ENCODE assay signal across 21 mouse cellular contexts in genomic region chr1:66196716-66197115, GRCm38 (mm10). TPM values are rescaled to one million over a fixed set of nuclear protein-coding genes. Genes with fewer than 3 reads are reported as not detected.
DNase-seq lines count a peak whose midpoint lies in the region; TF ChIP-seq lines count a peak whose summit lies in the region.
"Had no signal": no experiment of that assay in that cellular context is flagged by ENCODE, and none has a peak within 500 bp of the region (broad histone marks: within the 10 kb centered on the region; RNA-seq: fewer than 3 reads in every experiment).

No protein-coding gene starts in this region.

- no peak for TF ChIP-seq EP300 in CH12.LX (IDR thresholded peaks at IDR 0.05; ENCODE audit: low read length)
- no peak for TF ChIP-seq EP300 in heart, adult 2 months (IDR thresholded peaks at IDR 0.05; ENCODE audit: insufficient read depth, low read depth, low read length)

- no peak for TF ChIP-seq CTCF in CH12.LX (conservative IDR thresholded peaks at IDR 0.05 in 1 of 2, IDR thresholded peaks at IDR 0.05 in 1 of 2; ENCODE audit: low read depth in 2 of 2, low read length in 2 of 2)
- no peak for TF ChIP-seq CTCF in heart, adult 2 months (IDR thresholded peaks at IDR 0.05)

- intact Hi-C loops in left cerebral cortex, postnatal 14 days (cut with DNase I), result no loop called here
- intact Hi-C loops in left cerebral cortex, postnatal 4 days (cut with DNase I), result no loop called here
- intact Hi-C loops in heart, adult 2 months (cut with DNase I), result no loop called here

- no peak overlapping the region for H3K4me3 ChIP-seq in CH12.LX (replicated peaks in 1 of 3; ENCODE audit: low read depth in 2 of 3, low read length in 2 of 3, poor library complexity in 1 of 3)
- no peak overlapping the region for H3K4me3 ChIP-seq in heart, adult 2 months
- H3K4me3 ChIP-seq: forebrain, embryonic 10.5 days; forebrain, embryonic 13.5 days; heart, embryonic 10.5 days; heart, embryonic 13.5 days; hindbrain, embryonic 12.5 days; hindbrain, embryonic 15.5 days had no signal

- H3K27ac ChIP-seq in CH12.LX (ENCODE audit: insufficient read depth, low read depth), result no peak overlapping the region
- H3K27ac ChIP-seq in heart, adult 2 months, result no peak overlapping the region
- H3K27ac ChIP-seq: forebrain, embryonic 10.5 days; forebrain, embryonic 13.5 days; heart, embryonic 10.5 days; heart, embryonic 13.5 days; hindbrain, embryonic 12.5 days; hindbrain, embryonic 15.5 days had no signal

- peaks cover 2 to 13% of the 10 kb centered on the region in 2 experiments; a peak in 3 of 4 replicates for H3K4me1 ChIP-seq in CH12.LX (ENCODE audit: control insufficient read depth in 1 of 2, insufficient read depth in 2 of 2)
- H3K4me1 ChIP-seq in heart, adult 2 months (ENCODE audit: control insufficient read depth, insufficient read depth, low read length), result no peaks in the 10 kb centered on the region
- H3K4me1 ChIP-seq: forebrain, embryonic 10.5 days; heart, embryonic 10.5 days; heart, embryonic 13.5 days had no signal

- no peak for TF ChIP-seq RAD21 in CH12.LX (IDR thresholded peaks at IDR 0.05; ENCODE audit: low read depth, low read length)

- peak; percentile 44 to 77 for DNase-seq in frontal cortex, adult 2 months (ENCODE audit: extremely low spot score in 1 of 2, low spot score in 1 of 2)
- DNase-seq in frontal cortex, postnatal 10 days (ENCODE audit: low spot score in 2 of 2), result no peak
- DNase-seq in left cerebral cortex, postnatal 14 days (ENCODE audit: low spot score in 2 of 2), result peak; percentile 30 to 72
- no peak for DNase-seq in left cerebral cortex, postnatal 4 days
- DNase-seq in CH12.LX (ENCODE audit: extremely low read depth), result peak; percentile 31
- DNase-seq in brain, adult 2 months (ENCODE audit: low read depth, low spot score), result peak; percentile 79
- DNase-seq in heart, adult 2 months, result no peak
- no peak for DNase-seq in kidney, adult 8-10 months
- DNase-seq: adrenal gland, adult 8-10 months; adrenal gland, postnatal 25 days; cerebellum, adult 18-20 months; cerebellum, adult 9-10 months; cerebellum, postnatal 14 days; gastrocnemius, postnatal 14 days; heart, adult 18-20 months had no signal

- in situ Hi-C loops in CH12.LX (cut with MboI; ENCODE audit: low pct_ligation_motif_present, low pct_unique_long_range_greater_than_20kb, low sequenced_read_pairs), result no loop called here

- 82% methylated on average over 4 of the region's 4 CpGs for WGBS in heart, adult 2 months

- H3K79me2 ChIP-seq in CH12.LX (replicated peaks; ENCODE audit: control insufficient read depth, extremely low read depth, insufficient read depth, poor library complexity, severe bottlenecking), result no peaks in the 10 kb centered on the region
- no peaks in the 10 kb centered on the region for H3K79me2 ChIP-seq in heart, adult 2 months (replicated peaks; ENCODE audit: control insufficient read depth, insufficient read depth, low read length)

- no peaks in the 10 kb centered on the region for H3K9me3 ChIP-seq in CH12.LX (replicated peaks; ENCODE audit: low read length)
- H3K9me3 ChIP-seq: forebrain, embryonic 10.5 days; forebrain, embryonic 13.5 days; heart, embryonic 10.5 days; heart, embryonic 13.5 days; hindbrain, embryonic 12.5 days; hindbrain, embryonic 15.5 days had no signal

- no peak overlapping the region for H3K9ac ChIP-seq in CH12.LX (ENCODE audit: insufficient read depth, low read depth)
- H3K9ac ChIP-seq in heart, adult 2 months (ENCODE audit: low read depth, low read length), result no peak overlapping the region
- H3K9ac ChIP-seq: forebrain, embryonic 13.5 days; heart, embryonic 13.5 days; hindbrain, embryonic 12.5 days; hindbrain, embryonic 15.5 days had no signal

- dilution Hi-C loops in CH12.LX (cut with MboI; ENCODE audit: extremely low pct_ligation_motif_present, extremely low pct_unique_long_range_greater_than_20kb, low sequenced_read_pairs), result no loop called here

- peaks cover 0 to 2% of the 10 kb centered on the region in 2 experiments for H3K36me3 ChIP-seq in CH12.LX (replicated peaks in 1 of 2; ENCODE audit: control insufficient read depth in 1 of 2, insufficient read depth in 1 of 2, low read length in 1 of 2)
- H3K36me3 ChIP-seq in heart, adult 2 months (ENCODE audit: control insufficient read depth, insufficient read depth, low read length), result no peaks in the 10 kb centered on the region
- H3K36me3 ChIP-seq: heart, embryonic 10.5 days; heart, embryonic 13.5 days; hindbrain, embryonic 12.5 days had no signal

- no peak for TF ChIP-seq POLR2A in CH12.LX (IDR thresholded peaks at IDR 0.05; ENCODE audit: low read depth, low read length)
- TF ChIP-seq POLR2A in heart, adult 2 months (IDR thresholded peaks at IDR 0.05; ENCODE audit: insufficient read depth, low read depth, low read length), result no peak

- H3K27me3 ChIP-seq in CH12.LX (replicated peaks), result no peaks in the 10 kb centered on the region
- H3K27me3 ChIP-seq in heart, adult 2 months (ENCODE audit: control insufficient read depth, insufficient read depth, low read length), result no peaks in the 10 kb centered on the region
- H3K27me3 ChIP-seq: forebrain, embryonic 13.5 days; heart, embryonic 13.5 days; hindbrain, embryonic 12.5 days; hindbrain, embryonic 15.5 days had no signal

- H3K4me2 ChIP-seq in CH12.LX (ENCODE audit: insufficient read depth, low read depth, poor library complexity, severe bottlenecking), result no peak overlapping the region; the same call in 1 of the 2 replicates
- H3K4me2 ChIP-seq: forebrain, embryonic 13.5 days; heart, embryonic 13.5 days; hindbrain, embryonic 12.5 days; hindbrain, embryonic 15.5 days had no signal

TF ChIP-seq in CH12.LX, 34 proteins besides CTCF, POLR2A, EP300 and RAD21:
- no peak for TF ChIP-seq MYC (IDR thresholded peaks at IDR 0.05; ENCODE audit: low read depth, low read length)
- no peak for TF ChIP-seq CHD2 (IDR thresholded peaks at IDR 0.05; ENCODE audit: low read length)
- no peak for TF ChIP-seq ZNF384 (IDR thresholded peaks at IDR 0.05; ENCODE audit: low read depth, low read length)
- no peak for TF ChIP-seq MAFK (IDR thresholded peaks at IDR 0.05; ENCODE audit: insufficient replicate concordance, low read length)
- no peak for TF ChIP-seq JUND (conservative IDR thresholded peaks at IDR 0.05; ENCODE audit: low read depth, low read length)

RNA-seq across cellular contexts. Expression of gene Map2, which starts 21.6 kb away (rescaled TPM):
- polyA plus RNA-seq in frontal cortex, adult 2 months (2012; rRNA removed), result 473 and 532 TPM in 2 replicates
- total RNA-seq in left cerebral cortex, postnatal 14 days (2021), result 100 to 1,000 TPM; 919 to 976 TPM
- total RNA-seq in left cerebral cortex, postnatal 4 days (2021), result 1,000 to 10,000 TPM; 1,425 to 1,439 TPM
- 1.5 and 2.5 TPM in 2 replicates for total RNA-seq in CH12.LX (2012; rRNA removed)
- 5.0 and 5.9 TPM in 2 replicates for total RNA-seq in CH12.LX (2014; rRNA removed)
- polyA plus RNA-seq in CH12.LX (2012; ENCODE audit: insufficient read length, low read depth), result 5.4 and 6.5 TPM in 2 replicates
- 1 to 10 TPM; 3.8 to 4.2 TPM for total RNA-seq in heart, adult 2 months (2021)
- 2.2 and 3.7 TPM in 2 replicates for polyA plus RNA-seq in heart, adult 2 months (2012; rRNA removed)

Comparison
In these comparisons a context has a peak if more than half of its experiments do, and no peak if none do; other contexts are left out.
1. DNase-seq: peak in frontal cortex, adult 2 months (2 of 2), left cerebral cortex, postnatal 14 days (2 of 2), CH12.LX (single experiment) and brain, adult 2 months (single experiment); none in frontal cortex, postnatal 10 days (0 of 2), left cerebral cortex, postnatal 4 days (single experiment), heart, adult 2 months (0 of 2) and kidney, adult 8-10 months (0 of 2).
2. RNA of gene Map2, which starts 21.6 kb away (total RNA-seq): 1,425 to 1,439 TPM in left cerebral cortex, postnatal 4 days and 919 to 976 TPM in left cerebral cortex, postnatal 14 days; 1.5 to 5.9 TPM in CH12.LX and 3.8 to 4.2 TPM in heart, adult 2 months; every median in the first group is over 100 times any median in the second.